Mouse (Mus musculus) gastrocnemius, postnatal 36 days (tissue): ENCODE measurements around the gene Praf2. TPM values are rescaled to one million over a fixed set of nuclear protein-coding genes. Genes with fewer than 3 reads are reported as not detected.
A peak's percentile ranks its signal among the peaks of the same experiment; 100 is the strongest.
"Not testable (repeated sequence)": the region's sequence is repeated elsewhere in the genome, so short reads cannot be mapped to it uniquely, and the experiment has no call there.

Source experiments
- DNase-seq, 2 experiments: peaks; one replicate each; pipeline ENCODE4 v3.0.0; 2022
- intact Hi-C: fragments of 180-260 bp; cut with DNase I; formaldehyde crosslinking; loops from one replicate; pipeline ENCODE4 v1.15.1; 2025
- long read RNA-seq, 2 experiments: library from polyadenylated mRNA; stranded (forward); transcript quantifications; one replicate each; pipeline ENCODE4 v2.0.0; 2021
- total RNA-seq, 2 experiments: library from RNA; stranded (reverse); gene quantifications; 2 replicates each; pipeline ENCODE4 v1.2.3; 2021

Praf2 gene
- total RNA-seq, result 1 to 10 TPM; 3.8 to 4.9 TPM
- long read RNA-seq, experiment 1, transcript Praf2-201 (3 exons, 1,339 nt), result major isoform, 11 of 11 reads
- long read RNA-seq, experiment 1, partial matches to known transcripts, result 0 of 11 reads
- long read RNA-seq, experiment 1, other reads (novel, unspliced or antisense), result 0 of 11 reads
- long read RNA-seq, experiment 2, transcript Praf2-201 (3 exons, 1,339 nt), result major isoform, 12 of 12 reads
- long read RNA-seq, experiment 2, partial matches to known transcripts, result 0 of 12 reads
- long read RNA-seq, experiment 2, other reads (novel, unspliced or antisense), result 0 of 12 reads

DNA sequence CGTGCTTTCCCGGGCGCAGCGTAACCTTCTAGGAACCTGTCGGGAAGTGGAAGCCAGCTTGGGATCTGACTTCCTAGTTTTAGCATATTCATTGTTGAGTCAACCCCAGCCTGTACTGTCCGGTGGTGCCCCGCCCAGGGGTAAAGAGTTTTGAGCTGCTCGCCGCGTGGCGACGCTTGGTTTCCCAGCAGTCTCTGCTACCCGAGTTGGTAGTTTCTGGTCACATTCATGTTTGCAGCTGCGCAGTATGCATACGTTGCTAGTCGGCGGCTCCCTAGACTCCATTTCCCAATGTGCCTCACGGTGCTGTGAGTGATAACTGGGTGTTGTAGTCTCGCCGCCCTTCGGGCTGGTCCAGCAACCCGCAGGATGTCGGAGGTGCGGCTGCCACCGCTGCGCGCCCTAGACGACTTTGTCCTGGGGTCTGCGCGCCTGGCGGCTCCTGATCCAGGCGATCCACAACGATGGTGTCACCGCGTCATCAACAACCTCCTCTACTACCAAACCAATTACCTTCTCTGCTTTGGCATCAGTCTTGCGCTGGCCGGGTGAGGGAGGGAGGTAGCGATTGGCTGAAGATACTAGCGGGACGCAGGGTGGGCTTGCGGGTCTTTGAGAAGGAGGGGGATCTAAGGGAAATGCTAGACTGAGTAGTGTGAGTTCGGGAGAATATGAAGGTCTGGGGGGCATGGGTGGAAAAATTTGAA lies at the start of gene Praf2:
Gene Praf2 (plus strand): TSS at position 225 of the 707 bp plus-strand sequence.
- intact Hi-C loops, result no loop called here
- peak; percentile 57 to 60 for DNase-seq

DNA sequence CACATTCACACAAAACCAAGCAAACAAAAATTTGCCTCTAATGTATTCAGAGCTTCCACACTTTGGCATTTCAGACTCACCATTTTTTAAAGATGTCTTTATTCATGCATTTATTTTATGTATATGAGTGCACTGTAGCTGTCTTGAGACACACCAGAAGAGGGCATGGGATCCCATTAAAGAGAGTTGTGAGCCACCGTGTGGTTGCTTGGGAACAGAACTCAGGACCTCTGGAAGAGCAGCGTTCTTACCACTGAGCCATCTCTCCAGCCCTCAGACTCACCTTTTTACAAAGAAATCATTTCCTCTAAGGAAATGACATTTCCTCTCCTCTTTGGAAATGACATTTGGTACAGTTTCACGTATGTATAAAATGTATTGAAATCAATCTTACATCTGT lies 49.3 kb upstream of the Praf2 start:
- intact Hi-C loops, result no loop called here
- no peak for DNase-seq

DNA sequence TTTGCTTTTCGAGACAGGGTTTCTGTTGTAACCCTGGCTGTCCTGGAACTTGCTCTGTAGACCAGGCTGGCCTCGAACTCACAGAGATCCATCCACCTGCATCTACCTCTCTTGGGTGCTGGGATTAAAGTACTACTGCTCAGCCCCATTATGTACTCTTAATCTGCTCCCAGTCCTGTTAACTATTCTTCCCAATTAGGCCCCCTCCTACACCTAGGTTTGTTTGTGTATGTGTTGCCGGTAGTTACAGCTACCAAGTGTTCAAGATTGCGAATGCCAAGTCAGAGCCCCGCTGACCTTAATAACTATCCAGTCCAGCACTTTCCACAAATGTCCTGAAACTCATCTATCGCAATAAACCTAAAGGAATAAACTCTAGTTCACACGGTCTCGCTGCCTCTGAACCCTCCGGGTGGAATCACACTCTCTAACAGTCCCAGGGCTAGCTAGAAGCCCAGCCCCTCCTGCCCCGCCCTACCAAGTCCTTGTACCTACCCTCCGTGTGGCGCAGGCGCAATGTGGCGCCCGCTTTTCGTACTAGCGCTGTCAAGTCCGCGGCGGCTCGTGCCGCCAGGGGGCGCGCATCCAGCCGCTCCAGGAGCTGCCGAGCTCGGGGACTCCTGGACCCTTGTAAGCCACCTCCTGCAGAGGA lies 48.7 kb upstream of the Praf2 start:
- intact Hi-C loops, result no loop called here

DNA sequence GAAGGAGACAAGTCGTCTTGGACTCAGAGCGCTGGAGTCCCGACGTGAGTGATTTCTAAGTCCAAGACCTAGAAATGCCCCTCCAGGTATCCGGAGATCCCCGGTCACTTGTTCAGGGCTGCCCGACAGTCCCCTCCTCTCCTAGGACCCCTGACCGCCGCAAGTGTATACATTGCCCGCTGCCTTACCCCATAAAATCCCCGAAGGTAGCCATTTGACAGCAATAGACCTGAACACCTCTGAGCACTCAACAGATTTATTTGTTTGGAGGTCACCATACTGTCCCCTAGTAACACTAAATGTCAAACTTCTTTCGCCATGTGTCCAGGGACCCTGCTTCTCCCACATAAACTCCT lies 48.2 kb upstream of the Praf2 start:
- intact Hi-C loops, result no loop called here
- no peak for DNase-seq

More for the DNA sequence above, 48.7 kb upstream of the Praf2 start:
- peak; percentile 87 to 88 for DNase-seq

DNA sequence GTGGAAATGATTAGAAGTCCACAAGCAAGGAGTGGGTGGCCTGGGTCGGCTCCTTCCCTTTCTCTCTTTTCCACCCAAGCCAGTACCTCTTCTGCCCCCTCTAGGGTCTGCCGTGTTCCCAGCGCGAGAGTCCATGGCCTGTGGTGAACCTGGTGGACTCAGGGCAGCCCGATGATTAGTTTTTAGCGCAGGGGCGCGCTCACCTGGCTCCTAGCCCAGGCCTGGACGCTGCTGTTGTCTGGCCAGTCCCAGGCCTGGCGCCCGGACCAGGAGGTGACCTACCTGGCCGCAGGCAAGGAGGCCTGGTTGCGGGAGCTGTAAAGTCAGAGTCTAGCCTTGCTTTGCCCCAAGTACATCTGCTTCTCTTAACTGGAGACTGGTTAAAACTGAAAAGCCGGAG lies 47.4 kb upstream of the Praf2 start, which contains the start of gene Magix:
Gene Magix (minus strand): TSS at position 388 of the 400 bp plus-strand sequence.
- intact Hi-C loops, result no loop called here
- peak in 1 of 2 experiments; percentile 31 for DNase-seq

DNA sequence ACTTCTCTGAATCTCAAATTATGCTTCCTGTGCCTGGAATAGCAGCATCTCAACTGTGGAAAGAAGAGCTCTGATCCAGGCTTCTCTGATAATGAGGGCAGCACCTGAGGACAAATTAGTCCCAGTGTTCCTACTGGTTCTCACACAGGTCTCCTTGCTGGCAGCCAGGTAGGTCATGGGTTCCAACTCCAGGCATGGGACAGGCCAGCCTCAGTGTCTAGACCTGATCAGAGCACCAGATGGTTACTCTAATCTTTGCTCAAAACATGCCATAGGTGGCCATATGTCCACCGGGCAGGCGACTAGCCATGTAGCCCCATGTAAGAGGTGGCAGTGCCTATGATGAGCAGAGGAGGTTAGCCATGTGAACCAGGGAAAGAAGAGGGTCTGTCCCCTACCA lies 39.9 kb upstream of the Praf2 start:
- DNase-seq, result no peak
- intact Hi-C loops, result no loop called here

DNA sequence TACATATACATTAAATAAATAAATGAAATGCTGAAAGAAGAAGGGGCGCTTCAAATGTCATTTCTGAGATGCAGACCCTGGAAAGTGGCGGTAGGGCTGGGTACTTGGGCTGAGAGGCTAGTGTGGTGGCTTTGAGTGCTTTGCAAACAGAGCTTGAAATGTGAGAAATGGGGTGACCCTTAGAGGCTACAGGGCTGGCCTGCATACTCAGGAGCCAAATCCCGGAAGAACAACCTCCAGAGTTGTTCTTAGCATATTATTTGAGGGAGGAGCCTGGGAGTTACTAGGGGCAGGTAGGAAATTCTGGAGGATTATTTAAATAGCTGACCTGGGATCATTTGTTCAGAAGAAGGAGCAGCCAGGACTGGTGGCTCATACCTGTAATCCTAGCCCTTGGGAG lies 37.8 kb upstream of the Praf2 start:
- DNase-seq, result no peak
- intact Hi-C loops, result loop anchor here (10.0 kb wide), 2 partner anchors 116 to 266 kb away; partner anchors contain the start of genes Foxp3 and Ppp1r3f

DNA sequence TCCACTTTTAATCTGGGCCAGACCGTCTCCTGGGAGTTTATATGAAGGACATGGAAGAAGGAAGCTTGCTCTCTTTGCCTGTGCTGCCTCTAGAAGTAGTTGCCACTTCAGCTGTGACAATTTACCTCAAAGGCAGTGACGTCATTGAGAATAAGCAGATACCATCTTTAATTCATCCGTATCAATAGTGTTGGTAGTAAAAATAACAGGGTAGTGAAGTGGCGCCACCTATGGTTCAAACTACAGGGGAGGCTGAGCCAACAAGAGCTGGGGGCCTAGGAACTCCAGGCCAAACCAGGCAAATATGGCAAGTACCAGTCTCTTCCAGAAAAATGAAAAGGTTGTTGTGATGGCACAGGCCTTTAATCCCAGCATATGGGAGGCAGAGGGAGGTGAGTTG lies 35.4 kb upstream of the Praf2 start:
- DNase-seq, result no peak

DNA sequence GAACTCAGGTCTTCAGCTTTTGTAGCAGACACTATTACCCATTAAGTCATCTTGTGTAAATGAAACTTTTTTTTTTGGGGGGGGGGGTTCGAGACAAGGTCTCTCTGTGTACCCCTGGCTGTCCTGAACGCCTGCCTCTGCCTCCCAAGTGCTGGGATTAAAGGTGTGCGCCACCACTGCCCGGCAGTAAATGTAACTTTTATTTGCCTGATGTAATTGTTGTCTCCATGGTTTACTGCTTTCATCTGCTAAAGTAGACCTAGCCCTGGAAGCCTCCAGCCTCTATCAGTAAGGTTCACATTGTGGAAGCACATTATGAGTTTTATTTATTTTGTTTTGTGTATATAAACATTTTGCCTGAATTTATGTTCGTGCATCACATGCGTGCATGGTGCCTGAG lies 31.7 kb upstream of the Praf2 start:
- no peak for DNase-seq
- intact Hi-C loops, result loop anchor here (10.0 kb wide), 2 partner anchors 122 to 272 kb away; partner anchors contain the start of genes Foxp3 and Ppp1r3f

More for the DNA sequence above, 35.4 kb upstream of the Praf2 start:
- intact Hi-C loops, result loop anchor here (10.0 kb wide), 2 partner anchors 118 to 268 kb away; partner anchors contain the start of genes Foxp3 and Ppp1r3f

DNA sequence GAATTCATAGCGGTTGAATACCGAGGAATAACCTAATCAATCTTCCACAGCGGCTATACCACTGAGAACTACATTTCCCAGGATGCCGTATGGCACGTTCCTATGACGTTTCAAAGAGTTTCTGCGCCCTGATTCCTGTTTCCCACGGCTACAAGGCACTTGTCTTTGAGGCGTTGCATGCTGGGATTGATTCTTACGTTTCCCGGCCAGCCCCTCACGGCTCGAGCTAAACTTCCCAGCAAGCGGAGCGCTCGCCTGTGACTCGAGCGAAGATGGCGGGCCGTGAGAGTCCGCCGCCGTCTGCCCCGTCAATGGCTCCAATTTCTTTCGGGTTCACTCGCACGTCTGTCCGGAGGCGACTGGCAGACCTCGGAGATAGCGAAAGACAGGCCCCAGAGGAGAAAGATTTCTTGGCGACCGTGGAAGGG lies 31.3 kb upstream of the Praf2 start, which contains the start of gene Gpkow:
Gene Gpkow (plus strand): TSS at position 178 of the 428 bp plus-strand sequence.
- intact Hi-C loops, result loop anchor here (10.0 kb wide), 2 partner anchors 122 to 272 kb away; partner anchors contain the start of genes Foxp3 and Ppp1r3f
- peak; percentile 49 to 76 for DNase-seq

DNA sequence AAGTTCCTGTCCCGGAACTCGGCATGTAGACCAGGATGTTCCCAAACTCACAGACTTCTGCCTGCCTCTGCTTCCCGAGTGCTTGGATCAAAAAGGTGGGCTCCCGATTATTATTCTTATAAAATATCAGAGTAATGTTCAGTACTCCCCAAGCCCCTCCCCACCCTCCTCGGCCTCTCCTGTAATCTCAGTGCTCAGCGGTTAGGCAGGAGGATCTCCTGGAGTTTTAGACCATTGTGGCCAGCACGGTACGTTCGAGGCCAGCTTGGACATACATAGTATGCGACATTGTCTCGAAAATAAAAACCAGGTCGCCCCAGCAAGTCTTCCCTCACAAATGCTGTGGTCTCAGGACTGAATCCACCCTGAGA lies 14.5 kb upstream of the Praf2 start:
- intact Hi-C loops, DNase-seq: not testable (repeated sequence)

DNA sequence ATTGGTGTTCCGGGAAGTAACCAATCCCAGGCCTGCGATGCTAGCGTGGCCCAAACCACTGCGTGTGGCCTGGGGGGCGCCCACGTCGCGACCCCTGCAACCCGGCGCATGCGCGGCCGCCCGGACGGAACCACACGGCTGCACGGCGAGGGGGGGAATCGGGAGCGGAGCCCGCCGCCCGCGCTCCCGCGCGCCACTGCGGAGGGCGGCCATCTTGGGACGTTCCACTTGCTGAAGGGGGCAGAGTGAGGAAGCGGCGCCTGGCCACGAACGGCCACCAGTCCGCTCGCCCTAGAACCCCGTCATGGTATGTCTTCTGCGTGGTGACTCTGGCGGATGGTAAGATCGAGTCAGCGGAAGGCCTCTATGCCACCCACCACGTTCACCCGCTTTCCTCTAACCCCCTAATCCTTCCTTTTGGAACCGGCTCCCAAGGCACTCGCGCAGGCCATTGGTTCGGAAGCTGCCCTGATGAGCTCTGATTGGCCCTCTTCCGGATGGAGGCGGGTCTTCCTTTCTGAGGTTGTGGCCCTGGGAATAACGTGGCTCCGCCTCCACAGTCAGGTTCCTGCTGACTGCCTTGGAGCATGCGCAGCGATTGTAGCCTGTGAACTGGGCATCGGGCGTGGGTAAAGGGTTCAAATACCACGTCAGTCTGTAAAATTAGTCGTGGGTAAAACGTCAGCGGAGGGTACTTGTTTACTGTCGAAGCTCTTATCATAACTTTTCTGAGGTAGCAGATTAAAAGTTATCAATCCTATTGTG lies 13.9 kb upstream of the Praf2 start, which contains the start of gene Wdr45:
Gene Wdr45 (plus strand): TSS at position 199 of the 765 bp plus-strand sequence.
- intact Hi-C loops, result not testable (repeated sequence)
- peak; percentile 84 to 91 for DNase-seq

DNA sequence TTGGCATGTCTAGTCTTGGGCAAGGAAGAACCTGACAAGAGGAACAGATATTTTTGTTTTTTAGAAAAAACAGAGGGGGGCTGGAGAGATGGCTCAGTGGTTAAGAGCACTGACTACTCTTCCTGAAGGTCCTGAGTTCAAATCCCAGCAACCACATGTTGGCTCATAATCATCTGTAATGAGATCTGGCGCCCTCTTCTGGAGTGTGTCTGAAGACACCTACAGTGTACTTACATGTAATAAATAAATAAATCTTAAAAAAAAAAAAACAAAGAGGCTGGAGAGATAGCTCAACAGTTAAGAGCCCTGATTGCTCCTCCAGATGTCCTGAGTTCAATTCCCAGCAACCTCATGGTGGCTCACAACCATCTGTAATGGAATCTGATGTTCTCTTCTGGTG lies 12.2 kb upstream of the Praf2 start:
- intact Hi-C loops, DNase-seq: not testable (repeated sequence)

DNA sequence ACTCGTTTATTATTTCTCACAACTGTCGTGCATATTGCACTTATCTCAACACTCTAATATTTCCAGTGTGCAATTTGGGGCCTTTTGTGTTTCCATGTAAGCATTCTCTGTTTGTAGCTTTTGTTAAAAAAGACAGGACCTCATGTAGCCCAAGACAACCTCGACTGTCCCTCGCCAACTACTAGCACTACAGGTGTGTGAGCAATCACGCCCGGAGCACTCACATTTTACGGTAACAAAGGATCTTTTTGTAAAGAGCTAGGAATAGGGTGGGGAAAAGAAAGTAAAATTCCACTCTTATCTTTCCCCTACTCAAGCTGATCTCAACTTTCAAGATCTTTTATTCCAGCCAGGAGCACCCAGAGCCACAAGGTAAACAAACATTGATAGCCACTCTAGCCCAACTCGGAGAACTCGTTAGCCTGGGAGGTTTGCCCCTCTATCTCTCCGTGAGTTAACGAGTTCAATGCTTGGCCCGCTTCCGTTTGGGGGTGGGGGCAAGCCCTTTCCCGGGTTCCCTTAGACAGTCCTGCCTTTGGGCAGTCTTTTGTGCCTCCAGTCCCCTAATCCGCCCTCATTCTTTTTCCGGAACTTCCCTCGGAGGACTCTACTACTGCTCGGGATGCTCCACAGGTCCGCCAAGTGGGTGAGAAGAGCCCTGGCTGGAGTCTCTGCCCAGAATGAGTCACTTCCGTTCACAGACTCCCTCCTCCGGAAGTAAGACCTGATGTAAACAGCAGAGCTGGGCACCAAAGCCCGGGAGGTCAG lies 6.5 kb upstream of the Praf2 start, which contains the start of gene Gm45208:
Gene Gm45208 (plus strand): TSS at position 732 of the 768 bp plus-strand sequence.
- intact Hi-C loops, result no loop called here
- peak; percentile 43 to 71 for DNase-seq

DNA sequence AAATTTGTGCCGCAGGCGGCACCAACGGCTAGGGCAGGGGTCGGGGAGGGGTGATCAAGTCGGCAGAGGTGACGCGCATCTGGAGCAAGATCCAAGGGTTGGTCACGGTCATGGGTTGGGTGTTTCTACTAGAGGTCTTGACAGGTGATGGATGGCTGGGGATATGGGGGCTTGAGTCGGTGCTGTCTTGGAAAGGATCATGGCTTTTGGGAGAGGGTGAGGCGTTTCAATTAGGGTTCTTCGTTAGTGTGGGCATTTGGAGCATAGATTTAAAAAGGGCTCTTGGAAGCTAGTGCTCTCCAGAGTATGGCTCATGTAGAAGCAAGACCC lies 6.0 kb upstream of the Praf2 start:
- intact Hi-C loops, result no loop called here
- no peak for DNase-seq

DNA sequence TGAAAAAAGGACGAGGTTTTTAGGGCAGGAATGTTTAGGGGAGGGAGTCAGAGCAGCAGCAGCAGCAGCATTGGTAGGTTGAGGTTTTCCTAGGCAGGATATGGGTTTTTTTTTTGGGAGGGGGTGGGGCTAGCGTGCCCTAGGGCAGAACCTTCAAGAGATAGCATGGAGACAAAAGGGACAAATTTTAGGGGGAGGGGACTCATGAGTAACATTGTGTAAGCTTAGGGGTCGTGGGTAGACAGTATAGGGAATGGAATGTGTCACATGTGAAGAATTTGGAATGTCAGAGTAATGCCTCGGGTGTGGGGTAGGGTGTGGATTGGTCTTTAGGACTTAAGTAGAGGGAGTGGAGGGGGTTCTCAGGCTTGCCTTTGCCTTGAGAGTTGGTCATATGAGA lies 5.5 kb upstream of the Praf2 start:
- no peak for DNase-seq
- intact Hi-C loops, result no loop called here

DNA sequence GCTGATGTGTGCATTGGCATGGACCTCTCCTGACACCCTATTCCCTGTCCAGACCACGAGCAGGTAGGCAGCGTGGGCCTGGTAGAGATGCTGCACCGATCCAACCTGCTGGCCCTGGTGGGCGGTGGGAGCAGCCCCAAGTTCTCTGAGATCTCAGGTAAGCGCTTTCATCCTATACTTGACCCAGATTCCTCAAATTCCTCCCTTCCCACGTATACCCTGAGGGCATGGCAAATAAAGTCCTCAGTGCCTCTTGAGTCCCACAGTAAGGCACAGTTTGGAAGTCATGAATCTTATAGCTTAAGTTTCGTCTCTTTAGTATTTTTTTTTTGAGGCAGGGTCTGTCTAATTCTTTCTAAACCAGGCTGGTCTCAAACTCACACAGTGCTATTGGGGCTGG lies 4.1 kb upstream of the Praf2 start:
- intact Hi-C loops, result no loop called here
- DNase-seq, result no peak

DNA sequence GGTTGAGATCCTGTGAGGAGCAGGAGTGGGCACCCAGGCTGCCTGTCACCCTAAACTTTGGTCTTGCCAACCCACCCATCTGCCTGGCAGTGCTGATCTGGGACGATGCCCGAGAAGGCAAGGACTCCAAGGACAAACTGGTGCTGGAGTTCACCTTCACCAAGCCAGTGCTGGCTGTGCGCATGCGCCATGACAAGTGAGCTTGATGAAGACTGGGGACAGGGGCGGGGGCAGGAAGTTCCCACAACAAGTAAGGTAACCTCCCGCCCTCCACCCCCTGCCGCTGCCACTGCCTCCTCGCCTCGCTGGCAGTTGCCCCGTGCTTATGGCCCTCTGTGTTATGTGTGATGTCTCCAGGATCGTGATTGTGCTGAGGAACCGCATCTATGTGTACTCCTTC lies 2.4 kb upstream of the Praf2 start:
- no peak for DNase-seq
- intact Hi-C loops, result no loop called here

DNA sequence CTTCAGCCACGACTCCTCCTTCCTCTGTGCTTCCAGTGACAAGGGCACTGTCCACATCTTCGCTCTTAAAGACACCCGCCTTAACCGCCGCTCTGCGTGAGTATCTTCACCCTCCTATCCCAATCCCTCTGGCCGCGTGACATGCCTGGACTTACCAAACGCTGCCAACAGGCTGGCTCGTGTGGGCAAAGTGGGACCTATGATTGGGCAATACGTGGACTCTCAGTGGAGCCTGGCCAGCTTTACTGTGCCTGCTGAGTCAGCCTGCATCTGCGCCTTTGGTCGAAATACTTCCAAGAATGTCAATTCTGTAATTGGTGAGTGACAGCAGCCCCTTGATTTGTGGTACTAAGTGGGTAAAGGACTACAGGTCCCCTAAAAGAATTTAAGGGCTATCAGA lies 1.1 kb upstream of the Praf2 start:
- intact Hi-C loops, result no loop called here
- DNase-seq, result no peak

DNA sequence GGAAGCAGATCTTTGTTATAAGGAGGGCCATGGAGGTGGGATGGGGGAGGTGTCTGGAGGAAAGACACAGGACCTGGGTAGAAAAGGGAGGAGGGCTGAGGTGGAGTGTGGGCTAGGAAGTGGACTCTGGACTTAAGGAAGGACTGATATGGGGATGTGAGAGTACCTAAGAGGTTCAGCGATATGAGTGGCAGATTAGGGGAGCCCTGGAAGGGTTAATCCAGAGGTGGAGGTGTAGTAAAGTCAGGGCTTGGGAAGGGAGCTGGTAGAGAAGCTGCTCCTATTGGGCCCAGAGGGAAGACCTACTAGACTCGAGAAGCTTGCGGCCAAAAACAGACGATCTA lies 655 bp downstream of the Praf2 start:
- DNase-seq, result no peak
- intact Hi-C loops, result no loop called here
